Mouse (Mus musculus) liver, embryonic 14.5 days (tissue): ENCODE data around the gene Zap70.

Experiments
- CTCF ChIP-seq: IDR thresholded peaks from 2 replicates; pipeline ENCODE4 v1.5.1; 2016; ENCODE audit warnings: antibody characterized with exemption, low read depth, control low read depth
- EP300 ChIP-seq: IDR thresholded peaks from 2 replicates; pipeline ENCODE4 v1.6.1; 2016; ENCODE audit warnings: antibody characterized with exemption, low read depth

DNA sequence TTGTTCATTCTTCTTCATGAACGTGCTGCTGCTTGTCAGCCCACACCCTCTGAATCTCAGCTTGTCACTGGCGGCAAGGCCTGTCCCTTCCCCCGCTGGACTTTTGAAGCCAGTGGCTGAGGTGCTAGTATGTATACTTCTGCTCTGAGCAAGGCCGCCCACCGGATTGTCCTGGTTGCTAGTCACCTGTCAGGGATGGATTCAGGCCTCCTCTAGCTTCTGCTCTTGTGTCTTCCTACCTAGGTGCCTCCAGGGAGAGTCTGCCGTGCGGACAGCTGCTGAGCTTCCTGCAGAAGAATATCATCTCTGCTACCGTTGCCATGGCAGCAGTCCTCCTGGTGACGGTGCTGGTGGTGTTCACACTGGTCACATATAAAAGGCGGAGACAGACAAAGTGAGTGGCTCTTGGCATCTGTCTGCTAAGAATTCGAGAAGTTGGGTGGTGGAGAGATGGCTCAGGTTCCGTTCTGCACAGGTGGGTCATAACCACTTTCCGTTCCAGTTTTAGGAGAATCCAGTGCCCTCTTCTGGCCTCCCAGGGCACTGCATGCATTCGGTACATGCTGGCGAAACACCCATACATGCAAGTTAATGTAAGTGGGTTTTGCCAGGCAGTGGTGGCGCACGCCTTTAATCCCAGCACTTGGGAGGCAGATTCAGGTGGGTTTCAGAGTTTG lies 17.2 kb upstream of the Zap70 start:
- TF ChIP-seq CTCF (peak; percentile 83), EP300 (no peak)
